Mouse (Mus musculus): ENCODE data around the gene Tifab.

Tifab gene

DNA sequence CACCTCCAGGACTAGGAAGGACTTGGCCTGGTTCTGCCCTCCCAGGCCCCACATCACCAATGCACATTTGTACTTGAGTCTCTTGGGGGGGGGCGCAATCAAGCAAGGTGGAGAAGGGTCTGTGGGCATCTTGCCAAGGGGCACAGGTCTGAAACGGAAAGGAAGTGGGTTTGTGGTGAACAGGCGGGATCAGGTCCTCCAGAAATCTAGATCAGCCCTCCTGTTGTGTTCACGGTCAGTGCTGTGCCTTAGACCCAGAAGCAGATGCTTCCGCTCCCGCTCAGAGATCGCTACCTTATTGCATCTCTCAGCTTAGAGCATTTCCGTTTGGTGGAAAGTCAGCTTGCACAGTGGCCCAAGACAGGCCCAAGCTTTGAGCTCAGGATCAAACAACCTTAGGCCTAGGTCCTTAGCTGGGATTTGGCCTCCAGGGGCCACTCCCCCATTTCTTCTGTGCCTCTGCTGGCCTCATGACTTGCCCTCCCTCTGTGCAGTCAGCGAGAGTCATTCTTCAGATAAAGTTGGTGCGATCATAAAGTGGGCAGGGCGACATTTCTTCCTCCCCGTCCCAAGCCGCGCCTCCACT lies 19.6 kb downstream of the Tifab start:
- CTCF ChIA-PET = interaction anchor here in 2 of 4 experiments (0.6 to 1.0 kb wide), 3 partner anchors 8 to 1586 kb away, joined by 3 to 4 read pairs (median 4); no protein-coding TSS in a partner anchor
- POLR2A ChIA-PET = interaction anchor here in 1 of 4 experiments (1.1 kb wide), 1 partner anchor 31 kb away, joined by 3 read pairs; no protein-coding TSS in a partner anchor

DNA sequence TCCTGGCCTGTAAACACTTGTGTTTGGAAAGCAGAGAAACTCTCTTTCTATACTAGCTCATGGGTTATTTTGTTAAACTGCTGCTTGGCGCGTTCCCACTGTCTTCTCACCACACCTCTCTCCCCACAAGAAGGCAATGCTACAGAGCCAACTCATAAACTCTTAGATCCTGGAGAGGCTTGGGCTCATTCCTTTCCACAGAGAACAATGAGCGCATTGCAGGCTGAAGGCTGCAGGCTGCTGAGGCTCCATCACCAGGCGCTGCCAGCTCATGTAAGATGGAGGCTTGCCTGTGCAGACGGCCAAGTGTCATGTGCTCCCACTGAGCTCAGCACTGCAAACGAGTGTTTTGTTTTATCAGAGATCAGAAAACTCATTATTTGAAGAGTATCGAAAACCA lies 23.0 kb downstream of the Tifab start:
- POLR2A ChIA-PET = no interaction called here

DNA sequence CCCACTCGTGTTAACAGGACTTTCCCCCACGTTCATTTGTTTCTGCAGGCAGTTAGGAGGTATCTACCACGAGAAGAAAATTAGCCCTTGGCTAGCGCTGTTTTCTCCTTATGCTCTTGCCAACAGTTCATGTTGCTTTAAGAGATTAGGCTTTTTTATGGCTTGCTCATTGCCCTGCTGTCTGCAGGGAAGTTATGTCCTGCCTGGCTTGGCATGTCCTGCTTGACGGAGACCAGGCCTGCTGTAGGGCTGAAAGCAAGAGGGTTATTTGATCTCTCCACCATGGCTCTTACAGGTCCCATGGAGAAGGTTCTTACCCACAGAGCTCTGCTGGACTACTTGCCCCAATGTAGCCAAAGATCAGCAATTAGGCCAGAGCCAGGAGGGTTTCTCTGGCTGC lies 23.6 kb downstream of the Tifab start:
- POLR2A ChIA-PET = no interaction called here
- CTCF ChIA-PET = interaction anchor here in 1 of 4 experiments (1.0 kb wide), 1 partner anchor 12 kb away, joined by 3 read pairs; no protein-coding TSS in a partner anchor

More for the DNA sequence above, 23.0 kb downstream of the Tifab start:
- CTCF ChIA-PET = interaction anchor here in 2 of 4 experiments (0.9 to 1.0 kb wide), 2 partner anchors 12 to 134 kb away, joined by 3 read pairs; no protein-coding TSS in a partner anchor

GRCm38 (mm10) chr13:56152773-56153460 lies 25.8 kb downstream of the Tifab start:
- CTCF ChIA-PET = interaction anchor here (0.7 to 4.0 kb wide), 14 partner anchors 9 to 184 kb away, joined by 3 to 19 read pairs (median 5); no protein-coding TSS in a partner anchor
- POLR2A ChIA-PET = interaction anchor here in 1 of 4 experiments (0.6 kb wide), 1 partner anchor 123 kb away, joined by 4 read pairs; no protein-coding TSS in a partner anchor

- POLR2A ChIA-PET = interaction anchor here in 3 of 4 experiments (0.6 to 1.9 kb wide), 11 partner anchors 9 to 267 kb away, joined by 3 to 10 read pairs (median 4); partner anchors contain the start of gene H2afy (in 1 of the 3)
- CTCF ChIA-PET = interaction anchor here (0.5 to 4.0 kb wide), 80 partner anchors 8 to 1674 kb away, joined by 3 to 19 read pairs (median 4); partner anchors contain the start of genes H2afy (in 2 of the 4) and Slc25a48 (in 1 of the 4)
Observed at GRCm38 (mm10) chr13:56151404-56152226, 27.1 kb downstream of the Tifab start.

- POLR2A ChIA-PET = interaction anchor here in 3 of 4 experiments (0.5 to 3.7 kb wide), 10 partner anchors 11 to 552 kb away, joined by 3 to 30 read pairs (median 4); partner anchors contain the start of gene H2afy (in 1 of the 3)
Observed at GRCm38 (mm10) chr13:56145523-56145922, 33.2 kb downstream of the Tifab start.

GRCm38 (mm10) chr13:56144021-56144420 lies 34.7 kb downstream of the Tifab start:
- ChIA-PET POLR2A (interaction anchor here in 2 of 4 experiments (1.2 to 3.7 kb wide), 6 partner anchors 10 to 275 kb away, joined by 4 to 30 read pairs (median 5); partner anchors contain the start of gene H2afy (in 1 of the 2)), CTCF (interaction anchor here in 2 of 4 experiments (1.4 kb wide), 2 partner anchors 8 to 23 kb away, joined by 3 to 8 read pairs; no protein-coding TSS in a partner anchor)

More at GRCm38 (mm10) chr13:56145523-56145922, 33.2 kb downstream of the Tifab start:
- CTCF ChIA-PET = interaction anchor here (0.6 to 1.7 kb wide), 28 partner anchors 10 to 288 kb away, joined by 3 to 11 read pairs (median 3); partner anchors contain the start of gene H2afy (in 2 of the 4)

DNA sequence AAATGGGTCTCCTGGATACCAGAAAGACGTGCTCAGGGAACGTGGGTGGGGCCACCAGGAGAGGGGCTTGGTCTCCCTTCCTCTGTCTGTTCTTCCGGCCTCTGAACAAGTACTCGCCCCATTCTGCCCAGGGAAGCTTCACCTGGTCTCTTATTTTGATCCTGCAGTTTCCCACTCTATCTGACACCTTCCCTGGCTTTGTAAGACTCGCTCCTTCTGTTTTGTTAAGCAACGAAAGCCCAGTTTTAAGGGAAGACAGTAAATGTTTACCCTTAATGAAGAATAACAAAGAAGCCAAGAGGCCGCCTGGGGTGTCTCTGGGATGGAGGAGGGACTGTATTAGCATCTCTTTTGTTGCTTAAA lies 35.6 kb downstream of the Tifab start:
- CTCF ChIA-PET = interaction anchor here in 3 of 4 experiments (0.6 to 1.4 kb wide), 6 partner anchors 8 to 953 kb away, joined by 3 to 8 read pairs (median 3); no protein-coding TSS in a partner anchor
- POLR2A ChIA-PET = interaction anchor here in 3 of 4 experiments (0.6 to 3.7 kb wide), 13 partner anchors 9 to 276 kb away, joined by 3 to 30 read pairs (median 4); partner anchors contain the start of gene H2afy (in 1 of the 3)

- POLR2A ChIA-PET = interaction anchor here in 3 of 4 experiments (0.6 to 3.7 kb wide), 10 partner anchors 9 to 276 kb away, joined by 3 to 30 read pairs (median 4); partner anchors contain the start of gene H2afy (in 1 of the 3)
- CTCF ChIA-PET = interaction anchor here in 3 of 4 experiments (0.6 to 1.4 kb wide), 4 partner anchors 9 to 55 kb away, joined by 3 to 8 read pairs (median 3); no protein-coding TSS in a partner anchor
Observed at GRCm38 (mm10) chr13:56142382-56143150, 36.1 kb downstream of the Tifab start.

- POLR2A ChIA-PET = interaction anchor here in 2 of 4 experiments (0.8 to 1.3 kb wide), 3 partner anchors 12 to 30 kb away, joined by 4 to 5 read pairs (median 4); no protein-coding TSS in a partner anchor
- CTCF ChIA-PET = interaction anchor here in 1 of 4 experiments (0.5 to 0.8 kb wide), 2 partner anchors 12 to 122 kb away, joined by 3 read pairs; no protein-coding TSS in a partner anchor
Observed at GRCm38 (mm10) chr13:56139167-56139751, 39.4 kb downstream of the Tifab start.

DNA sequence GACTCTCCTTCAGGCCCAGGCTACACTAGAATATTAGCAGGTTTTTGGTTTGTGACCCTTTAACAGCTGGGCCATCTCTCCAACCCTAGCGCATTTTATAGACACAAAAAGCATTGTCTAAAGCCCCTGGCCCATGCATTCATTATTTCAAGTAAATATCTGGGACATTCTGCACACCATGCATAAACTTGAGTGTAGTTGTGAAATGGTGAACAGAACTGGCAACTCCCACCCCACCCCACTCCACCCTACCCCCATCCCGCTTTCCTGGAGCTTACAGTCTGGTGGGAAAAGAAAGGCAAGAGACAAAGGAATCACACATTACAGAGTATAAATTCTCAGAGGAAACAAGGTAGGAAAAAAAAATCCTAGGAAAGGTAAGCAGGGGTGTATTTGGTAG lies 42.5 kb downstream of the Tifab start, which contains the start of gene H2afy:
H2afy (minus strand) TSS at position 162 of the 400 bp plus-strand sequence.
- CTCF ChIA-PET = interaction anchor here in 2 of 4 experiments (1.4 to 2.3 kb wide), 4 partner anchors 9 to 15 kb away, joined by 5 to 10 read pairs (median 8); no protein-coding TSS in a partner anchor
- POLR2A ChIA-PET = interaction anchor here in 3 of 4 experiments (0.5 to 5.0 kb wide), 6 partner anchors 8 to 1734 kb away, joined by 3 to 30 read pairs (median 4); no protein-coding TSS in a partner anchor

DNA sequence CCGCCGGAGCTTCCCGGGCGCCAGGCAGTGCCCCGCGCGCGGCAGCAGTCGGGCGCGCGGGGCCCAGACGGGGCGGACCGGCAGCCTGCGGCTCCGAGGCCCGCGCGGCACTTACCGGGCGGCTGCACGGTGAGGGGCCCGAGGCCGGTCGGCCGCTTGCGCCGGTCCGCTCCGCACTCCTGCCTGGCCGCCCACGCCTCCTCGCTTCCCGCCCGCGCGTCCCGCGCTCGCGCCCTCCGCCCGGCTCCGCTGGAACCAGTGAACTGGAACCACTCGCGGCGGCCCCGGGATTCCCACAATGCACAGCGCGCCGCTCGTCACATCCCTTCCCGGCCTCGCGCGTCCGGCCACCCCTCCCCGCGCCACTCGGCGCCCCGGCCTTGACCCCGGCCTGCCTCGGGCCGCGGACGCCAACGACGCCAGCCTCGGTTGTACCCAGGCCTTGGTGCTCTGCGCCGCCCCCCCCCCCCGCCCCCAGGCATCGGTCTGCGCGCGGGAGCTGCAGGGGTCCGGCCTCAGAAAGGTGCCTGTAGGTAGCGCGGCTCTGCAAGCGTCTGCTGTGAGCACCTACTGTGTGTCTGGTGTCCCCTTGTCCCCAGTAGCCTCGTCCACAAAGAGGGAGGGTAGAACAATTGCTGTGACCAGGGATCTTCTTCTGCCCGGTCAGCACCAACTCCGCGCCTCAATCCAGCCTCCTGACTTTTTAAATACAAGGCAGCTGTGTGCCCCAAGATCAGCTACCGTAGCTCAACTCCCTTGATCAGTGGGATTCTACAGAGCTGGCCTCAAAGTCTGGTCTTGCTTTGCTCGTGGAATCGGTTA lies 43.2 kb downstream of the Tifab start:
- POLR2A ChIA-PET = interaction anchor here in 3 of 4 experiments (0.5 to 5.0 kb wide), 14 partner anchors 9 to 401 kb away, joined by 3 to 30 read pairs (median 4); no protein-coding TSS in a partner anchor

GRCm38 (mm10) chr13:56134631-56135181 lies 44.0 kb downstream of the Tifab start:
- ChIA-PET POLR2A (interaction anchor here in 3 of 4 experiments (0.5 to 5.0 kb wide), 18 partner anchors 9 to 286 kb away, joined by 3 to 30 read pairs (median 4); no protein-coding TSS in a partner anchor), CTCF (interaction anchor here in 3 of 4 experiments (0.6 to 2.5 kb wide), 5 partner anchors 11 to 17 kb away, joined by 3 to 13 read pairs (median 7); no protein-coding TSS in a partner anchor)

More for the DNA sequence above, 43.2 kb downstream of the Tifab start:
- CTCF ChIA-PET = interaction anchor here (0.6 to 2.3 kb wide), 6 partner anchors 10 to 303 kb away, joined by 3 to 10 read pairs (median 6); no protein-coding TSS in a partner anchor

DNA sequence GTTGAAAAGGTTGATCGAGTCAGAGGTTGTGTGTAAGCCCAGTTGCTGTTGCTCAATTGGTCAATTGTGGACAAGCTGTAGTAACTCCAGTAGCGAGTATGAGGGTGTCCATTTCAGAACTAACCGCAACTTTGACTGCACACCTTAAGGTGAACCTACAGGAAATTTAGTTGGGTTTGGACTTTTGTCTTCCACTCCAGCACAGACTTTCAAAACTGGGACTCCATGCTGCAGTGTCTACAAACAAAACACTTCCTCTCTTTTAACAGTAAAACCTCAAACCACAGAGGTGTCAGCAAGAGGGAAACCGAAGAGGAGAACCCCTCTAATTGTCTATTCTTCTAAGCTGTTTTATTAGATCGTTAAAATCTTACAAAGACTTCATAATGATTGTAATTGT lies 44.7 kb downstream of the Tifab start:
- POLR2A ChIA-PET = interaction anchor here in 3 of 4 experiments (0.6 to 5.0 kb wide), 15 partner anchors 10 to 517 kb away, joined by 3 to 30 read pairs (median 4); no protein-coding TSS in a partner anchor

More for the DNA sequence above, 44.7 kb downstream of the Tifab start:
- CTCF ChIA-PET = interaction anchor here in 3 of 4 experiments (0.8 to 2.5 kb wide), 4 partner anchors 11 to 18 kb away, joined by 3 to 13 read pairs (median 8); no protein-coding TSS in a partner anchor
